Mouse (Mus musculus): ENCODE data around the gene Lactbl1. TPM values are rescaled to one million over a fixed set of nuclear protein-coding genes. Genes with fewer than 3 reads are reported as not detected.

The Lactbl1 gene
- total RNA-seq (2022) = under 1 TPM in 1 of 4 experiments, not detected in 3; 0.09 TPM

GRCm38 (mm10) chr4:136622388-136622787 lies at the start of gene Lactbl1:
TSS of gene Lactbl1 (plus strand) at chr4:136622621.
- no peak for DNase-seq (ENCODE audit: low spot score)

- no peak for DNase-seq (ENCODE audit: low spot score)
These were observed 40.5 kb upstream of the Lactbl1 start for GRCm38 (mm10) chr4:136581885-136582284.

GRCm38 (mm10) chr4:136587221-136587827 lies 35.1 kb upstream of the Lactbl1 start:
- no peak for DNase-seq (ENCODE audit: low spot score)

GRCm38 (mm10) chr4:136588003-136588402 lies 34.4 kb upstream of the Lactbl1 start:
- DNase-seq (ENCODE audit: low spot score) = no peak

- DNase-seq (ENCODE audit: low spot score) = no peak
These were observed 30.3 kb upstream of the Lactbl1 start for GRCm38 (mm10) chr4:136592111-136592510.

- no peak for DNase-seq (ENCODE audit: low spot score)
These were observed 28.4 kb upstream of the Lactbl1 start for GRCm38 (mm10) chr4:136594006-136594405.

- no peak for DNase-seq (ENCODE audit: low spot score)
These were observed 27.2 kb upstream of the Lactbl1 start for GRCm38 (mm10) chr4:136595221-136595620.

- DNase-seq (ENCODE audit: low spot score) = no peak
These were observed 24.0 kb upstream of the Lactbl1 start for GRCm38 (mm10) chr4:136598268-136598876.

GRCm38 (mm10) chr4:136599869-136600268 lies 22.6 kb upstream of the Lactbl1 start:
- no peak for DNase-seq (ENCODE audit: low spot score)

- DNase-seq (ENCODE audit: low spot score) = no peak
These were observed 21.9 kb upstream of the Lactbl1 start for GRCm38 (mm10) chr4:136600536-136600935.

GRCm38 (mm10) chr4:136601476-136601875 lies 20.9 kb upstream of the Lactbl1 start:
- peak; percentile 28 for DNase-seq (ENCODE audit: low spot score)

- peak; percentile 19 for DNase-seq (ENCODE audit: low spot score)
These were observed 20.3 kb upstream of the Lactbl1 start for GRCm38 (mm10) chr4:136602018-136602554.

- peak; percentile 92 for DNase-seq (ENCODE audit: low spot score)
These were observed 19.9 kb upstream of the Lactbl1 start, which contains the start of gene Kdm1a for GRCm38 (mm10) chr4:136602568-136602967. TSS of gene Kdm1a (minus strand) at chr4:136602723.

GRCm38 (mm10) chr4:136605756-136606485 lies 16.5 kb upstream of the Lactbl1 start:
- no peak for DNase-seq (ENCODE audit: low spot score)

GRCm38 (mm10) chr4:136610387-136610856 lies 12.0 kb upstream of the Lactbl1 start, which contains the start of gene Tex46:
TSS of gene Tex46 (plus strand) at chr4:136610437.
- DNase-seq (ENCODE audit: low spot score) = no peak

- DNase-seq (ENCODE audit: low spot score) = no peak
These were observed 8.8 kb upstream of the Lactbl1 start for GRCm38 (mm10) chr4:136613657-136614056.

- peak; percentile 43 for DNase-seq (ENCODE audit: low spot score)
These were observed 1.1 kb upstream of the Lactbl1 start for GRCm38 (mm10) chr4:136621336-136621735.

- no peak for DNase-seq (ENCODE audit: low spot score)
These were observed 465 bp upstream of the Lactbl1 start for GRCm38 (mm10) chr4:136621956-136622355.

GRCm38 (mm10) chr4:136626590-136626989 lies 4.2 kb downstream of the Lactbl1 start:
- DNase-seq (ENCODE audit: low spot score) = no peak

- peak; percentile 12 for DNase-seq (ENCODE audit: low spot score)
These were observed 9.0 kb downstream of the Lactbl1 start for GRCm38 (mm10) chr4:136631237-136631994.

- no peak for DNase-seq (ENCODE audit: low spot score)
These were observed 13.6 kb downstream of the Lactbl1 start for GRCm38 (mm10) chr4:136635995-136636394.

All from heart, adult 8-10 months (tissue).